Mouse (Mus musculus) right cerebral cortex, adult 18-20 months (tissue): ENCODE results near the gene Mrgprb5.
"Not testable (repeated sequence)": the region's sequence is repeated elsewhere in the genome, so short reads cannot be mapped to it uniquely, and the experiment has no call there.

Experiments used
- DNase-seq: peaks from one replicate; pipeline ENCODE4 v3.0.0; 2022; ENCODE audit warnings: mixed read lengths

Mrgprb5 gene

GRCm38 (mm10) chr7:48168919-48169318, at the start of gene Mrgprb5:
Mrgprb5 (minus strand) TSS chr7:48169019.
- no peak for DNase-seq

GRCm38 (mm10) chr7:48199188-48199587, 30.4 kb upstream of the Mrgprb5 start, which contains the start of gene Mrgprb4:
Mrgprb4 (minus strand) TSS chr7:48199288.
- no peak for DNase-seq

- DNase-seq = no peak
Observed at GRCm38 (mm10) chr7:48167471-48167870, 1.3 kb downstream of the Mrgprb5 start.

GRCm38 (mm10) chr7:48138248-48138702, 30.5 kb downstream of the Mrgprb5 start:
- DNase-seq = peak; percentile 17

- DNase-seq = peak; percentile 27
Observed at GRCm38 (mm10) chr7:48137216-48138077, 31.4 kb downstream of the Mrgprb5 start.

- no peak for DNase-seq
Observed at GRCm38 (mm10) chr7:48132674-48133073, 36.1 kb downstream of the Mrgprb5 start.

GRCm38 (mm10) chr7:48132247-48132646, 36.6 kb downstream of the Mrgprb5 start:
- peak; percentile 3 for DNase-seq

GRCm38 (mm10) chr7:48131820-48132219, 37.0 kb downstream of the Mrgprb5 start:
- not testable (repeated sequence) for DNase-seq

- DNase-seq = no peak
Observed at GRCm38 (mm10) chr7:48123806-48124205, 45.0 kb downstream of the Mrgprb5 start.
